Mouse (Mus musculus): ENCODE measurements around the gene C87436. TPM values are rescaled to one million over a fixed set of nuclear protein-coding genes. Genes with fewer than 3 reads are reported as not detected.

Gene C87436
- total and polyA plus RNA-seq, 2 experiments from 2014 or later = 15.9 to 17.6 TPM

GRCm38 (mm10) chr6:86503513-86503912, 65.3 kb downstream of the C87436 start:
- no peak overlapping the region for H3K9ac ChIP-seq (replicated peaks; ENCODE audit: low read length)
- TF ChIP-seq CTCF (IDR thresholded peaks at IDR 0.05; ENCODE audit: low read depth) = no peak
- H3K4me3 ChIP-seq (ENCODE audit: low read length) = no peak overlapping the region
- ATAC-seq (no peak), DNase-seq (ENCODE audit: low spot score) (no peak)
- 90% methylated on average over 4 of the region's 4 CpGs for WGBS
- no peak overlapping the region for H3K27ac ChIP-seq
- no peaks in the 10 kb centered on the region for H3K4me1 ChIP-seq (ENCODE audit: insufficient read depth, low read length)
- H3K36me3 ChIP-seq (ENCODE audit: insufficient read depth, low read length) = no peaks in the 10 kb centered on the region
- H3K27me3 ChIP-seq (ENCODE audit: insufficient read depth, low read length) = no peaks in the 10 kb centered on the region
- no peaks in the 10 kb centered on the region for H3K9me3 ChIP-seq (ENCODE audit: low read length)
- no peak overlapping the region for H3K4me2 ChIP-seq (ENCODE audit: low read depth, low read length)

GRCm38 (mm10) chr6:86505671-86506070, 67.5 kb downstream of the C87436 start:
- no peaks in the 10 kb centered on the region for H3K9me3 ChIP-seq (ENCODE audit: low read length)
- H3K36me3 ChIP-seq (ENCODE audit: insufficient read depth, low read length) = no peaks in the 10 kb centered on the region
- H3K4me1 ChIP-seq (ENCODE audit: insufficient read depth, low read length) = no peaks in the 10 kb centered on the region
- DNase-seq (ENCODE audit: low spot score) (no peak), ATAC-seq (no peak)
- no peak overlapping the region for H3K27ac ChIP-seq
- no peak overlapping the region for H3K4me2 ChIP-seq (ENCODE audit: low read depth, low read length)
- TF ChIP-seq CTCF (IDR thresholded peaks at IDR 0.05; ENCODE audit: low read depth) = no peak
- WGBS = 66% methylated on average over 7 of the region's 7 CpGs
- H3K27me3 ChIP-seq (ENCODE audit: insufficient read depth, low read length) = no peaks in the 10 kb centered on the region
- H3K4me3 ChIP-seq (ENCODE audit: low read length) = no peak overlapping the region
- no peak overlapping the region for H3K9ac ChIP-seq (replicated peaks; ENCODE audit: low read length)

- H3K9me3 ChIP-seq (ENCODE audit: low read length) = no peaks in the 10 kb centered on the region
- no peak overlapping the region for H3K4me2 ChIP-seq (ENCODE audit: low read depth, low read length)
- no peaks in the 10 kb centered on the region for H3K4me1 ChIP-seq (ENCODE audit: insufficient read depth, low read length)
- no peak overlapping the region for H3K9ac ChIP-seq (replicated peaks; ENCODE audit: low read length)
- no peak overlapping the region for H3K27ac ChIP-seq
- no peaks in the 10 kb centered on the region for H3K27me3 ChIP-seq (ENCODE audit: insufficient read depth, low read length)
- no peak overlapping the region for H3K4me3 ChIP-seq (ENCODE audit: low read length)
- no peak for DNase-seq (ENCODE audit: low spot score)
- 87% methylated on average over 3 of the region's 3 CpGs for WGBS
- H3K36me3 ChIP-seq (ENCODE audit: insufficient read depth, low read length) = no peaks in the 10 kb centered on the region
- ATAC-seq = no peak
- TF ChIP-seq CTCF (IDR thresholded peaks at IDR 0.05; ENCODE audit: low read depth) = no peak
These were observed 68.1 kb downstream of the C87436 start for GRCm38 (mm10) chr6:86506309-86506708.

- H3K27me3 ChIP-seq (ENCODE audit: insufficient read depth, low read length) = no peaks in the 10 kb centered on the region
- no peak overlapping the region for H3K9ac ChIP-seq (replicated peaks; ENCODE audit: low read length)
- DNase-seq (ENCODE audit: low spot score) (no peak), ATAC-seq (no peak)
- H3K4me1 ChIP-seq (ENCODE audit: insufficient read depth, low read length) = no peaks in the 10 kb centered on the region
- no peaks in the 10 kb centered on the region for H3K36me3 ChIP-seq (ENCODE audit: insufficient read depth, low read length)
- H3K9me3 ChIP-seq (ENCODE audit: low read length) = no peaks in the 10 kb centered on the region
- H3K4me2 ChIP-seq (ENCODE audit: low read depth, low read length) = no peak overlapping the region
- TF ChIP-seq CTCF (IDR thresholded peaks at IDR 0.05; ENCODE audit: low read depth) = no peak
- H3K27ac ChIP-seq = no peak overlapping the region
- H3K4me3 ChIP-seq (ENCODE audit: low read length) = no peak overlapping the region
These were observed 68.9 kb downstream of the C87436 start for GRCm38 (mm10) chr6:86507116-86507515.

GRCm38 (mm10) chr6:86508736-86509135, 70.6 kb downstream of the C87436 start:
- WGBS = 84% methylated on average over 3 of the region's 3 CpGs
- H3K4me3 ChIP-seq (ENCODE audit: low read length) = no peak overlapping the region
- no peak for ATAC-seq
- no peaks in the 10 kb centered on the region for H3K9me3 ChIP-seq (ENCODE audit: low read length)
- no peaks in the 10 kb centered on the region for H3K4me1 ChIP-seq (ENCODE audit: insufficient read depth, low read length)
- H3K27me3 ChIP-seq (ENCODE audit: insufficient read depth, low read length) = no peaks in the 10 kb centered on the region
- DNase-seq (ENCODE audit: low spot score) = no peak
- TF ChIP-seq CTCF (IDR thresholded peaks at IDR 0.05; ENCODE audit: low read depth) = 0 out of 2 replicates have a peak, but pooled peaks have one; percentile 1
- no peak overlapping the region for H3K4me2 ChIP-seq (ENCODE audit: low read depth, low read length)
- no peak overlapping the region for H3K9ac ChIP-seq (replicated peaks; ENCODE audit: low read length)
- no peak overlapping the region for H3K27ac ChIP-seq
- H3K36me3 ChIP-seq (ENCODE audit: insufficient read depth, low read length) = no peaks in the 10 kb centered on the region

GRCm38 (mm10) chr6:86509194-86509865, 71.2 kb downstream of the C87436 start:
- Histone ChIP-seq H3K4me2 (ENCODE audit: low read depth, low read length) (no peak overlapping the region), H3K4me1 (ENCODE audit: insufficient read depth, low read length) (no peaks in the 10 kb centered on the region), H3K27ac (no peak overlapping the region), H3K9me3 (ENCODE audit: low read length) (no peaks in the 10 kb centered on the region), H3K9ac (replicated peaks; ENCODE audit: low read length) (no peak overlapping the region), H3K36me3 (ENCODE audit: insufficient read depth, low read length) (no peaks in the 10 kb centered on the region), H3K27me3 (ENCODE audit: insufficient read depth, low read length) (no peaks in the 10 kb centered on the region), H3K4me3 (ENCODE audit: low read length) (no peak overlapping the region)
- TF ChIP-seq CTCF (IDR thresholded peaks at IDR 0.05; ENCODE audit: low read depth) = no peak
- ATAC-seq (no peak), DNase-seq (ENCODE audit: low spot score) (no peak)
- WGBS = 85% methylated on average over 4 of the region's 4 CpGs

GRCm38 (mm10) chr6:86509866-86510200, 71.7 kb downstream of the C87436 start:
- no peak overlapping the region for H3K4me3 ChIP-seq (ENCODE audit: low read length)
- H3K27ac ChIP-seq = no peak overlapping the region
- no peaks in the 10 kb centered on the region for H3K9me3 ChIP-seq (ENCODE audit: low read length)
- no peaks in the 10 kb centered on the region for H3K36me3 ChIP-seq (ENCODE audit: insufficient read depth, low read length)
- WGBS = 68% methylated on average over 3 of the region's 3 CpGs
- H3K4me2 ChIP-seq (ENCODE audit: low read depth, low read length) = no peak overlapping the region
- ATAC-seq = no peak
- no peak for TF ChIP-seq CTCF (IDR thresholded peaks at IDR 0.05; ENCODE audit: low read depth)
- H3K27me3 ChIP-seq (ENCODE audit: insufficient read depth, low read length) = no peaks in the 10 kb centered on the region
- no peak for DNase-seq (ENCODE audit: low spot score)
- H3K9ac ChIP-seq (replicated peaks; ENCODE audit: low read length) = no peak overlapping the region
- H3K4me1 ChIP-seq (ENCODE audit: insufficient read depth, low read length) = no peaks in the 10 kb centered on the region

Data from hindbrain, postnatal 0 days (tissue).